Mouse (Mus musculus): ENCODE measurements around the gene Cltc.

- no peak for TF ChIP-seq ZNF384 (IDR thresholded peaks at IDR 0.05; ENCODE audit: low read depth, low read length)
- no peak for TF ChIP-seq HCFC1 (IDR thresholded peaks at IDR 0.05; ENCODE audit: borderline replicate concordance, insufficient read depth, low read length)
- no peak for TF ChIP-seq MAFK (IDR thresholded peaks at IDR 0.05; ENCODE audit: insufficient read depth, low read depth, low read length)
- no peak for TF ChIP-seq ZC3H11A (IDR thresholded peaks at IDR 0.05; ENCODE audit: borderline replicate concordance, low read depth, low read length)
- no peak for TF ChIP-seq CHD2 (IDR thresholded peaks at IDR 0.05; ENCODE audit: low read depth, low read length)
These were observed 75.9 kb downstream of the Cltc start for GRCm38 (mm10) chr11:86681423-86681822.
